Mouse (Mus musculus) gonadal fat pad, adult 2 months (tissue): ENCODE results near the gene Shcbp1l. TPM values are rescaled to one million over a fixed set of nuclear protein-coding genes. Genes with fewer than 3 reads are reported as not detected.
A peak's percentile ranks its signal among the peaks of the same experiment; 100 is the strongest.

Experiments used
- DNase-seq: peaks from one replicate; pipeline ENCODE4 v3.0.0-alpha.2; 2012; ENCODE audit warnings: low read depth
- polyA plus RNA-seq: library from polyadenylated mRNA; depleted of rRNA; stranded (reverse); fragments of >200 nt; gene quantifications from 2 replicates; pipeline ENCODE4 v1.2.3, GENCODE M21; 2012; rRNA removed

Gene Shcbp1l
- polyA plus RNA-seq, 1 experiment, result 0.31 TPM

GRCm38 (mm10) chr1:153487500-153487879 lies 62.5 kb downstream of the Shcbp1l start, which contains the start of gene Dhx9:
Dhx9 (minus strand) TSS chr1:153487660.
- peak; percentile 44 for DNase-seq

GRCm38 (mm10) chr1:153489132-153489531 lies 64.2 kb downstream of the Shcbp1l start:
- no peak for DNase-seq

GRCm38 (mm10) chr1:153489540-153489939 lies 64.6 kb downstream of the Shcbp1l start:
- no peak for DNase-seq

- DNase-seq, result no peak
Measured at GRCm38 (mm10) chr1:153489963-153490362, 65.0 kb downstream of the Shcbp1l start.

- no peak for DNase-seq
Measured at GRCm38 (mm10) chr1:153491345-153491744, 66.4 kb downstream of the Shcbp1l start.

- DNase-seq, result no peak
Measured at GRCm38 (mm10) chr1:153491822-153492221, 66.9 kb downstream of the Shcbp1l start.

GRCm38 (mm10) chr1:153493338-153493737 lies 68.4 kb downstream of the Shcbp1l start:
- no peak for DNase-seq

- DNase-seq, result no peak
Measured at GRCm38 (mm10) chr1:153493931-153494330, 69.0 kb downstream of the Shcbp1l start.

GRCm38 (mm10) chr1:153496030-153496429 lies 71.1 kb downstream of the Shcbp1l start:
- no peak for DNase-seq

- no peak for DNase-seq
Measured at GRCm38 (mm10) chr1:153500030-153500429, 75.1 kb downstream of the Shcbp1l start.

- peak; percentile 59 for DNase-seq
Measured at GRCm38 (mm10) chr1:153501644-153502321, 76.8 kb downstream of the Shcbp1l start.

Other genes starting within 250 kb of the Shcbp1l start
- gene Lamc2, start 238.7 kb upstream of the Shcbp1l start, polyA plus RNA-seq, result 9.1 and 11.5 TPM in 2 replicates
- gene Lamc1, start 92.4 kb upstream of the Shcbp1l start, polyA plus RNA-seq, result 99.4 and 122 TPM in 2 replicates
- 20.5 and 23.3 TPM in 2 replicates for gene Dhx9, start 62.5 kb downstream of the Shcbp1l start, polyA plus RNA-seq
- 13.2 and 19.9 TPM in 2 replicates for gene Npl, start 124.9 kb downstream of the Shcbp1l start, polyA plus RNA-seq
- gene Rgs8, start 227.9 kb downstream of the Shcbp1l start, polyA plus RNA-seq, result 0.01 TPM in 1 of 2 replicates, not detected in the other